Mouse (Mus musculus): ENCODE data around the gene Gpr146. TPM values are rescaled to one million over a fixed set of nuclear protein-coding genes. Genes with fewer than 3 reads are reported as not detected.

Gene Gpr146
- polyA plus RNA-seq, 1 experiment = 15.2 TPM

GRCm38 (mm10) chr5:139355235-139355772 is 22.2 kb upstream of the Gpr146 start:
- peak in 1 of 2 experiments; percentile 92 for DNase-seq (ENCODE audit: extremely low spot score in 1 of 2, low spot score in 1 of 2)

GRCm38 (mm10) chr5:139358653-139359052 is 18.8 kb upstream of the Gpr146 start:
- DNase-seq (ENCODE audit: extremely low spot score in 1 of 2, low spot score in 1 of 2) = no peak

- DNase-seq (ENCODE audit: extremely low spot score in 1 of 2, low spot score in 1 of 2) = no peak
Observed at GRCm38 (mm10) chr5:139359244-139359643, 18.3 kb upstream of the Gpr146 start.

GRCm38 (mm10) chr5:139363858-139364257 is 13.6 kb upstream of the Gpr146 start:
- no peak for DNase-seq (ENCODE audit: extremely low spot score in 1 of 2, low spot score in 1 of 2)

GRCm38 (mm10) chr5:139364260-139364910 is 13.1 kb upstream of the Gpr146 start:
- peak; percentile 78 to 97 for DNase-seq (ENCODE audit: extremely low spot score in 1 of 2, low spot score in 1 of 2)

GRCm38 (mm10) chr5:139364911-139365571 is 12.5 kb upstream of the Gpr146 start:
- no peak for DNase-seq (ENCODE audit: extremely low spot score in 1 of 2, low spot score in 1 of 2)

- no peak for DNase-seq (ENCODE audit: extremely low spot score in 1 of 2, low spot score in 1 of 2)
Observed at GRCm38 (mm10) chr5:139365827-139366226, 11.7 kb upstream of the Gpr146 start.

- no peak for DNase-seq (ENCODE audit: extremely low spot score in 1 of 2, low spot score in 1 of 2)
Observed at GRCm38 (mm10) chr5:139366484-139366883, 11.0 kb upstream of the Gpr146 start.

GRCm38 (mm10) chr5:139367884-139368458 is 9.5 kb upstream of the Gpr146 start:
- DNase-seq (ENCODE audit: extremely low spot score in 1 of 2, low spot score in 1 of 2) = no peak

GRCm38 (mm10) chr5:139368638-139369320 is 8.7 kb upstream of the Gpr146 start:
- no peak for DNase-seq (ENCODE audit: extremely low spot score in 1 of 2, low spot score in 1 of 2)

- DNase-seq (ENCODE audit: extremely low spot score in 1 of 2, low spot score in 1 of 2) = no peak
Observed at GRCm38 (mm10) chr5:139370336-139370735, 7.2 kb upstream of the Gpr146 start.

GRCm38 (mm10) chr5:139371118-139371517 is 6.4 kb upstream of the Gpr146 start:
- no peak for DNase-seq (ENCODE audit: extremely low spot score in 1 of 2, low spot score in 1 of 2)

GRCm38 (mm10) chr5:139371631-139372401 is 5.7 kb upstream of the Gpr146 start:
- peak; percentile 73 to 85 for DNase-seq (ENCODE audit: extremely low spot score in 1 of 2, low spot score in 1 of 2)

- no peak for DNase-seq (ENCODE audit: extremely low spot score in 1 of 2, low spot score in 1 of 2)
Observed at GRCm38 (mm10) chr5:139373126-139373525, 4.4 kb upstream of the Gpr146 start.

- DNase-seq (ENCODE audit: extremely low spot score in 1 of 2, low spot score in 1 of 2) = no peak
Observed at GRCm38 (mm10) chr5:139373889-139374444, 3.5 kb upstream of the Gpr146 start.

GRCm38 (mm10) chr5:139374841-139375240 is 2.7 kb upstream of the Gpr146 start:
- no peak for DNase-seq (ENCODE audit: extremely low spot score in 1 of 2, low spot score in 1 of 2)

GRCm38 (mm10) chr5:139378271-139378556 is 717 bp downstream of the Gpr146 start:
- DNase-seq (ENCODE audit: extremely low spot score in 1 of 2, low spot score in 1 of 2) = no peak

- no peak for DNase-seq (ENCODE audit: extremely low spot score in 1 of 2, low spot score in 1 of 2)
Observed at GRCm38 (mm10) chr5:139378986-139379629, 1.6 kb downstream of the Gpr146 start.

GRCm38 (mm10) chr5:139379771-139380384 is 2.4 kb downstream of the Gpr146 start:
- no peak for DNase-seq (ENCODE audit: extremely low spot score in 1 of 2, low spot score in 1 of 2)
